Mouse (Mus musculus) kidney, postnatal 25 days (tissue): ENCODE measurements around the gene Tnfrsf9.

ENCODE experiments used
- DNase-seq, 2 experiments: peaks; one replicate each; pipeline ENCODE4 v3.0.0; 2021; ENCODE audit warnings: mixed read lengths in 2 of 2

The Tnfrsf9 gene

GRCm38 (mm10) chr4:150896896-150897624 lies 17.3 kb upstream of the Tnfrsf9 start:
- no peak for DNase-seq

DNA sequence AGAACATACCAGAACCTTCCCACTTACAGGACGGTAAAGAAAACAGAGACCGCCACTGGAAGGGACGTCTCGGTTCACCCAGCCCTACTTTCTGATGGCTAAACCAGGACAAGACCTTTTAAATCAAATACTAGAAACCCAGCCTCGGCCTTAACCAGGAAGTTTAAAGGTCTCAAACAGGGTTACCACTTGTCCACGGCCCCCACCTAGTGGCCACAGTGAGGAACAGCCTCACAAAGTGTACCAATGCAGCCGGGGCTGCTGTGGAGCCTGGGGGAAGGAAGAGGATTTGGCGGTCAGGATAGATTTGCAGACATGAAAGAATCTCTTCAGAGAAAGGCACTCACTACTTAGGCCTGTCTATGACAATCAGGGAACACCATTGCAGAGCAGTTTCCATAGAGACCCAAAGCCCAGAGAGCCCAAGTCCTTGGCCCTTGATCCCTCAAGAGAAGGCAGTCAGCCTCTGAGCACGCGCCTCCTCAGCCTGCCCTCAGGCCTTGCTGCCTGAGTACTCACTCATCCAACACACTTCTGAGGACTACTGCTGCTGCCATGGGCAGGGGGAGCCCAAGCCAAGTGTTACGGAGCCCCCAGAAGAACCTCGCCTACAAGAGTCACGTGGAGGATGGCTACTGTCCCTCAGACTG lies 15.5 kb upstream of the Tnfrsf9 start:
- peak; percentile 75 to 81 for DNase-seq

GRCm38 (mm10) chr4:150900486-150900885 lies 13.9 kb upstream of the Tnfrsf9 start:
- DNase-seq: peak; percentile 43 to 65

- peak; percentile 78 to 89 for DNase-seq
Observed at GRCm38 (mm10) chr4:150901651-150902050, 12.7 kb upstream of the Tnfrsf9 start.

GRCm38 (mm10) chr4:150902062-150902461 lies 12.3 kb upstream of the Tnfrsf9 start:
- DNase-seq: peak; percentile 72 to 92

GRCm38 (mm10) chr4:150903091-150903742 lies 11.1 kb upstream of the Tnfrsf9 start:
- peak; percentile 74 to 90 for DNase-seq

GRCm38 (mm10) chr4:150907099-150907498 lies 7.3 kb upstream of the Tnfrsf9 start:
- no peak for DNase-seq

GRCm38 (mm10) chr4:150908512-150908911 lies 5.8 kb upstream of the Tnfrsf9 start:
- DNase-seq: peak; percentile 47 to 57

GRCm38 (mm10) chr4:150909451-150910156 lies 4.8 kb upstream of the Tnfrsf9 start:
- peak; percentile 98 to 99 for DNase-seq

DNA sequence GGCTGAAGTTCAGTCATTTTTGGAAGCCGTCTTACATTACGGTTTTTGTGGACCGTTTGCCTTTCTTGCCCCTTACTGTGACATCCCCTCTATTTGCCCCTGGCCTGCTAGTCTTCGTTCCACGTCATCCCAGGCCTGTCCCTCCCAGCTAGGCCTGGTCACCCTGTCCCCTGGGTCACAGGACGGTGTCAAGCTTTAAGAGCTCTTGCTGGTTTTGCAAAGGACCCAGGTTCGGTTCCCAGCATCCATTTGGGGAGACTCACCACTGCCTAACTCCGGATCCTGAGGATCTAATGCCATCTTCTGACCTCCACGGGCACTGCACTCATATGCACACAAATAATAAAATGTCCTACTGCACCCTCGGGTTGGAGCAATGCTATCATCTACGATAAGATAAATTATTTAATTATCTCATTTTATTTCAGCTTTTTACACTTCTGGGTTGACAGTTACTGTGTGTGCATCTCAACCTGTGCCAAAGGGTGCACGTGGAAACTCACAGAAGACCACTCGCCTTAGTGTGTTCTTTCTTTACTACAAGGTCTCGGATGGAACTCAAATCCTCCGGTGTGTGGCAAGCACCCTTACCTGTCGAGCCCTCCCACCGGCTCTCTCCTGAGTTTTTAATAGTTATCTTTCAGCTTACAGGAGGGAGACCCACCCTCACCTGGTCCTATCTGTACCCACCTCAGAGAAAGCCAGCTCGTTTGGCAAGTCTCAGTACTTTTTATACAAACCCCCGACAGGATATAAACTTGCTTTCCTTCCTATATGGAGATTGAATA lies 4.0 kb upstream of the Tnfrsf9 start:
- peak in 1 of 2 experiments; percentile 62 for DNase-seq

DNA sequence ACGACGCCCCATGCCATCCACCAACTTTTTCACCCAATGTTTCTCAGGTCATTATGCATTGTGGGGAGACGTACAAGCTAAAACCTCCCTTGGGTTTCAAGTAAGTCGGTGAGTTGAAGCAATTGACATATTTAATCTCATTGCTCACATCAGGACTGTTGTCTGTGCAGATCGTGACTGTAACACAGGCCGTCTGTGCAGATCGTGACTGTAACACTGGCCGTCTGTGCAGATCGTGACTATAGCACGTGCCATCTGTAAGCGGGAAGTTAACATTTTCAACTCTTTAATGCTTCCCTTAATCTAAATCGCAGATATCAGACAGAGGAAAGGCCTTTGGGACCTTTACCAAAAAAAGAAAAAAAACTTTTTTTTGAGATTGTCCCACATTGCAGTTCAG lies 619 bp upstream of the Tnfrsf9 start:
- no peak for DNase-seq

- DNase-seq: peak in 1 of 2 experiments; percentile 34
Observed at GRCm38 (mm10) chr4:150915181-150915906, 982 bp downstream of the Tnfrsf9 start.

DNA sequence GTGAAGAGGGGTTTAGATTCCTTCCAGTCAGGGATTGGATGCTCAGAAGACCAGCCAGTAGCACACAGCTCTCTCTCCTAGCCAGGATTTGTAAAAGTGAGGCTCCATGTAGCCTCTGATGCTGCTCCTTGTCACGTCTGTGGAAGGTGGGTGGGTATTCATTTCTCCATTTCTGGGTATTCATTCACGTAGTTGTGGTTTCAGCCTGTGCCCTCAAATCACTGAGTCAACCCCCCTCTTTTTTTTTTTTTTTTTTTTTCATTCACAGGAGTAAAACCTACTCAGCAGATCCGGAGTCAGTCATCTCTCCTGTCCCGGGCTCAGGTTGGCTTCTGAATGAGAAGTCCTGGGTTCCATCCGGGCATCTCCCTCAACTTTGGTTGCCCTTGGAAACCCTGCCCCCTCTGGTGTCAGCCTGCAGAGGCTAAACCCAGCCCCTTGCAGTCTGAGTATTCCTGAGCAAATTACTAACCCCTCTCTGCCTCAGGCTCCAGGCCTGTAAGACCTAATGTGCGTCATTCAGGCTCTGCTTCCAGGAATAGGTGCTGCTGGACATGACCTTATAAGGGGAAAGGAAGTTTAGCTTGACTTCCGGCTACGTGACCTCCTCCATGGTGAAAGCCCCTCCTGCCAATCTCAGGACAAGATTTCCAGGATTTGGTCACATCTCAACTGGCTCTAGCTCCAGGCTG lies 3.1 kb downstream of the Tnfrsf9 start:
- DNase-seq: no peak

DNA sequence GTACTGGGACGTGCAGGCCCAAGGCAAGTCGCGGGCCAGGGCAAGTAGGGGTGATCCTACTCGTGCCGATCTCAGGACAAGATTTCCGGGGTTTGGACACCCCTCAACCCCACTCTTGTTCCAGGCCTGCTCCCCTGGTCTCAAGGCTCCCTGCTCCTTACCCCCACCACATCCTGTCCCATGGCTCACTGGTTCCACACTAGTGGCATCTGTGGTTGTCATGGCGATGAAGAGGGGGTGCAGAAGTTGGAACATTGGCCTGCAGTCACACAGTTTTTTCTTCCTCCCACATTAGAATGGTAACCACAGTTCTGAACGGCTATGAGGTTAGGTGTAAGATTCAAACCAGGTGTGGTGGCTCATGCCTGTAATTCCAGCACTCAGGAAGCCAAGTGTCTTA lies 6.8 kb downstream of the Tnfrsf9 start:
- no peak for DNase-seq

GRCm38 (mm10) chr4:150924308-150924707 lies 9.9 kb downstream of the Tnfrsf9 start:
- DNase-seq: no peak

GRCm38 (mm10) chr4:150924936-150925335 lies 10.6 kb downstream of the Tnfrsf9 start:
- no peak for DNase-seq

DNA sequence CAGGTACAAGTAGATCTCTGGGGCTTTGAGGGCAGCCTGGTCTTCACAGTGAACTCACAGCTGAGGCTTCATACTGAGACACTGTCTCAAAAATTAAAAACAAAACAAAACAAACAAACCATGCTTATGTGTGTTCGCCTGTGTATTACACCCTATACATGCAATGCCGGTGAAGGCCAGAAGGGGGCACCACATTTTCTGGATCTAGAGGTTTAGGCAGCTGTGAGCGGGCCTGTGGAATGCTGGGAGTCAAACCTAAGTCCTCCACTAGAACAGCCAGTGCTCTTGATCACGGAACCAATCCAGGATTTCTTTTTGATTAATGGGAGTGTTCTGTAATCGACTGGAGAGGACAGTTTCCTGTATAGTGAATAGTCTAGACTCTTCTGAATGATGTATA lies 11.6 kb downstream of the Tnfrsf9 start:
- no peak for DNase-seq

DNA sequence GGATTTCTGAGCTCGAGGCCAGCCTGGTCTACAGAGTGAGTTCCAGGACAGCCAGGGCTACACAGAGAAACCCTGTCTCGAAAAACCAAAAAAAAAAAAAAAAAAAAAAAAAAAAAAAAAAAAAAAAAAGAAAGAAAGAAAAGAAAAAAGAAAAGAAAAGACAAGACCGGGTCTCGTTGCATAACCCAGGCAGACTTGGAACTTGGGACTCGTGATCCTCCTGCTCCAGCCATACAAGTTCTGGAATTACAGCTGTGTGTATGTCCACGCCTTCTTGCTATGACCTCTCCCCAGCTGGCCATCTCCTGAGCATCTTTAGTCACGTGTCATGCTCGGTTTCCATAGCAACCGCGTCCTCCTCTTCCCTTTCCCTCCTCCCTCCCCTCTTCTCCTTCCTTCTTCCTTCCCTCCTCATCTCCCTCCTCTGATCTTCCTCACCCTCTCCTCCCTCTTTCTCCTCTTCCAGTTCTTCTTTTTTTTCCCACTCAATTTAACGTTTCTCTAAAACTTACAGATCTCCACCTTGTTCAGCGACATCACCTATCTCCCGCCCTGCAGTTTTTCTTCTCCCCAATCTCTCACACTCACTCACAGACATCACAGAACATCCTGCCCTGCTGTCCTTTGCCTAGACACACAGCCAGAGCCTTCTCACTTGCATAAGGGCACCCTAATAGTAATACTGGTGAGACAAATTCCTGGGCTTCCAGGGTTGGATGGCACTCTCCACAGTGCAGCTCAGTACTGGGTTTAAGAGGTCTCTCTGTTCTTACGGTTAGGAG lies 12.8 kb downstream of the Tnfrsf9 start:
- no peak for DNase-seq

GRCm38 (mm10) chr4:150927789-150928188 lies 13.4 kb downstream of the Tnfrsf9 start:
- DNase-seq: no peak

DNA sequence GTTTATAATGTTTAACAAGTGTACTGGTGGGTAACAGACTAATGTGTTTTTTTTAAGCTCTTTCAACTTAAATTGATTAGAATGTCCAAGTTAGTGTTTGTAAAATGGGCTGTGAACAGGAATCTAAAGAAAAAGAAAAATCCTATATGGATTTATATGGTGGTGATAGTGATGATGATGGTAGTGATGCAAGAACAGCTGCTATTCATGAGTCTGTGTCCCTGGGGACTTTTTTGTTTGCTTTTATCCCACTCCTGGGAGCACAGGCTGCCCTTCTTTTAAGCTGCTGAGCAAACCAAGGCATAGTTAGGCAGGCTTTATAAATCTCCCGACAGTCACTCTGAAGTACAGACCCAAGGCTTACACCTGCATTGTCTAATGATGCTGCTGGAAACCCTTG lies 19.1 kb downstream of the Tnfrsf9 start:
- DNase-seq: no peak
